Mouse (Mus musculus) ES-Bruce4 (cell line): Measurements from ENCODE around the gene Arfgef3.

Experiments used
- CTCF ChIP-seq: IDR thresholded peaks from one replicate; pipeline ENCODE4 v1.8.1; 2011; ENCODE audit warnings: low read depth, low read length
- EP300 ChIP-seq: IDR thresholded peaks from 2 replicates; pipeline ENCODE4 v1.6.1; 2011; ENCODE audit warnings: low read depth, low read length; ENCODE audit not compliant: insufficient read depth
- POLR2A ChIP-seq: IDR thresholded peaks from one replicate; pipeline ENCODE4 v1.8.1; 2011; ENCODE audit warnings: low read length; ENCODE audit not compliant: insufficient read depth

- no peak for TF ChIP-seq POLR2A
- no peak for TF ChIP-seq CTCF
- TF ChIP-seq EP300 = no peak
These were observed 1.7 kb downstream of the Arfgef3 start for GRCm38 (mm10) chr10:18742086-18742485.
